Mouse (Mus musculus): ENCODE data around the gene Sfxn2.

- no peak for TF ChIP-seq CTCF (IDR thresholded peaks at IDR 0.05; ENCODE audit: borderline replicate concordance, control insufficient read depth, extremely low read depth, insufficient read depth, low read length, poor library complexity)
- TF ChIP-seq POLR2A (IDR thresholded peaks at IDR 0.05; ENCODE audit: control insufficient read depth, extremely low read depth, insufficient read depth, low read length, poor library complexity) = no peak
Observed at GRCm38 (mm10) chr19:46532031-46532688, 41.0 kb upstream of the Sfxn2 start.

All from thymus, adult 2 months (tissue).